Mouse (Mus musculus): Measurements from ENCODE around the gene Rpl9-ps1.

GRCm38 (mm10) chr11:83662204-83662603, 16.8 kb upstream of the Rpl9-ps1 start, which contains the start of gene Ccl4:
- no peak for TF ChIP-seq CTCF (conservative IDR thresholded peaks at IDR 0.05; ENCODE audit: insufficient read depth, insufficient read length, low read depth, low read length)
- no peak for TF ChIP-seq POLR2A (IDR thresholded peaks at IDR 0.05; ENCODE audit: low read depth, low read length)

Data from kidney, adult 2 months (tissue).